Mouse (Mus musculus) right cerebral cortex, postnatal 25 days (tissue): ENCODE data around the gene Wdr70.

Experiments used
- DNase-seq: peaks from one replicate; pipeline ENCODE4 v3.0.0; 2022

Wdr70 gene

GRCm38 (mm10) chr15:7925382-7925781 lies 173.6 kb downstream of the Wdr70 start:
- DNase-seq, result no peak

GRCm38 (mm10) chr15:7923281-7923680 lies 175.7 kb downstream of the Wdr70 start:
- no peak for DNase-seq

- no peak for DNase-seq
These were observed 176.5 kb downstream of the Wdr70 start for GRCm38 (mm10) chr15:7922291-7923037.

GRCm38 (mm10) chr15:7921124-7921523 lies 177.9 kb downstream of the Wdr70 start:
- DNase-seq, result no peak

GRCm38 (mm10) chr15:7906491-7907035 lies 192.4 kb downstream of the Wdr70 start:
- DNase-seq, result no peak

- no peak for DNase-seq
These were observed 199.7 kb downstream of the Wdr70 start for GRCm38 (mm10) chr15:7899286-7899685.

GRCm38 (mm10) chr15:7891547-7892282 lies 207.3 kb downstream of the Wdr70 start:
- no peak for DNase-seq

- DNase-seq, result no peak
These were observed 208.7 kb downstream of the Wdr70 start for GRCm38 (mm10) chr15:7890286-7890685.

GRCm38 (mm10) chr15:7889362-7889674 lies 209.7 kb downstream of the Wdr70 start:
- DNase-seq, result no peak

- no peak for DNase-seq
These were observed 210.2 kb downstream of the Wdr70 start for GRCm38 (mm10) chr15:7888617-7889361.

GRCm38 (mm10) chr15:7886591-7886990 lies 212.4 kb downstream of the Wdr70 start:
- DNase-seq, result no peak

GRCm38 (mm10) chr15:7885106-7885505 lies 213.9 kb downstream of the Wdr70 start:
- DNase-seq, result no peak

GRCm38 (mm10) chr15:7884181-7884580 lies 214.8 kb downstream of the Wdr70 start:
- DNase-seq, result no peak

- no peak for DNase-seq
These were observed 219.1 kb downstream of the Wdr70 start for GRCm38 (mm10) chr15:7879956-7880355.

GRCm38 (mm10) chr15:7878861-7879260 lies 220.1 kb downstream of the Wdr70 start:
- no peak for DNase-seq

GRCm38 (mm10) chr15:7877560-7878467 lies 221.2 kb downstream of the Wdr70 start:
- DNase-seq, result no peak

- no peak for DNase-seq
These were observed 223.1 kb downstream of the Wdr70 start for GRCm38 (mm10) chr15:7875879-7876278.

GRCm38 (mm10) chr15:7872473-7872872 lies 226.5 kb downstream of the Wdr70 start:
- DNase-seq, result no peak

GRCm38 (mm10) chr15:7865305-7865704 lies 233.7 kb downstream of the Wdr70 start:
- no peak for DNase-seq

GRCm38 (mm10) chr15:7863328-7863727 lies 235.7 kb downstream of the Wdr70 start:
- peak; percentile 10 for DNase-seq

GRCm38 (mm10) chr15:7862890-7863289 lies 236.1 kb downstream of the Wdr70 start:
- DNase-seq, result no peak

- no peak for DNase-seq
These were observed 240.2 kb downstream of the Wdr70 start for GRCm38 (mm10) chr15:7858841-7859240.
